ENCODE assay signal across 8 mouse cellular contexts in the genomic region with DNA sequence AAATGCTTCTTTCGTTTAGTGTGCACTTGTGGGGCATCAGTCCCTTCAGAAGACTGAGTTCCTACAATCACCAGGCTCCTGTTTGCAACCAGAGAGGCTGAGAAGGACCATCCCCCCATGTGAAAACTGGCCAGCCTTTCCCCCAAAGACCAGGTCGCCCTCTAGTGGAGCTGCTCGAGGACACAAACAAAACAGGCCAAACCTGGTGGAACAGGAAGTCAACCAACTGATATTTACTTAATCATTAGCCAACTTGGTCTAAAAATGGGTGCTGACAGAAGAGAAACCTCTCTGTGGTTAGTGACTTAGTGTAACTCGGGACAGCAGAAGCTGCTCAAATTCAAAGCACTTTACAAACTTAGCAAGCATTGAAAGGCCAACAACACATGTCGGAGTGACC. TPM values are rescaled to one million over a fixed set of nuclear protein-coding genes. Genes with fewer than 3 reads are reported as not detected.
DNase-seq lines count a peak whose midpoint lies in the region; ATAC-seq and TF ChIP-seq lines count a peak whose summit lies in the region.

No protein-coding gene starts in this region.

- no peak overlapping the region for H3K4me2 ChIP-seq in lung, embryonic 14.5 days

- WGBS in large intestine, adult 2 months = 15% methylated on average over 5 of the region's 5 CpGs
- WGBS in lung, embryonic 14.5 days = 21% methylated on average over 5 of the region's 5 CpGs

- H3K9me3 ChIP-seq in MEL (replicated peaks; ENCODE audit: insufficient read depth, low read length) = no peaks in the 10 kb centered on the region
- no peaks in the 10 kb centered on the region for H3K9me3 ChIP-seq in lung, embryonic 14.5 days (ENCODE audit: low read depth, low read length)

- TF ChIP-seq EP300 in MEL (IDR thresholded peaks at IDR 0.05; ENCODE audit: low read depth in 1 of 2, low read length in 2 of 2) = peak; percentile 14 to 72; a peak in 1 of 4 replicates

- H3K27ac ChIP-seq in MEL (ENCODE audit: control insufficient read depth, low read depth, low read length) = peak overlapping the region; percentile 83
- 0 out of 2 replicates have a peak overlapping the region, but pooled peaks have one; percentile 32 for H3K27ac ChIP-seq in lung, embryonic 14.5 days (ENCODE audit: low read depth)

- H3K36me3 ChIP-seq in MEL (ENCODE audit: control insufficient read depth in 1 of 2, insufficient read depth in 2 of 2, low read length in 2 of 2) = peaks cover 0 to 36% of the 10 kb centered on the region in 2 experiments; a peak in 2 of 4 replicates
- no peaks in the 10 kb centered on the region for H3K36me3 ChIP-seq in lung, embryonic 14.5 days (ENCODE audit: insufficient read depth)

- peak overlapping the region; percentile 18 to 29; a peak in 3 of 4 replicates for H3K4me3 ChIP-seq in MEL (ENCODE audit: control insufficient read depth in 1 of 2, insufficient read depth in 1 of 2, low read depth in 2 of 2, low read length in 2 of 2)
- no peak overlapping the region for H3K4me3 ChIP-seq in lung, embryonic 14.5 days (ENCODE audit: low read depth, low read length)

- peaks cover 7 to 33% of the 10 kb centered on the region in 2 experiments; a peak in 3 of 4 replicates for H3K4me1 ChIP-seq in MEL (ENCODE audit: control insufficient read depth in 1 of 2, insufficient read depth in 2 of 2, low read length in 2 of 2)
- H3K4me1 ChIP-seq in lung, embryonic 14.5 days (ENCODE audit: insufficient read depth) = 0 out of 2 replicates have a peak, but pooled peaks cover 5% of the 10 kb centered on the region

- no peak for ATAC-seq in lung, embryonic 14.5 days (ENCODE audit: insufficient read depth)

- DNase-seq in 416B (ENCODE audit: low read depth) = peak; percentile 92
- DNase-seq in MEL (ENCODE audit: low read depth, low spot score) = peak; percentile 93
- peak; percentile 75 for DNase-seq in cerebellum, adult 8-10 months
- peak; percentile 76 to 79 for DNase-seq in heart, adult 9 months (ENCODE audit: low spot score in 2 of 2)
- peak; percentile 64 for DNase-seq in large intestine, adult 2 months (ENCODE audit: low read depth, low spot score)
- peak; percentile 88 for DNase-seq in lung, embryonic 14.5 days
- DNase-seq in right cerebral cortex, adult 2 months (ENCODE audit: low spot score in 2 of 2) = peak; percentile 74 to 78
- DNase-seq in urinary bladder, adult 2 months (ENCODE audit: low spot score) = peak; percentile 56

- H3K27me3 ChIP-seq in MEL (ENCODE audit: control insufficient read depth in 1 of 2, insufficient read depth in 2 of 2, low read length in 2 of 2) = no peaks in the 10 kb centered on the region
- H3K27me3 ChIP-seq in lung, embryonic 14.5 days (ENCODE audit: insufficient read depth, low read length) = no peaks in the 10 kb centered on the region

- H3K9ac ChIP-seq in MEL (ENCODE audit: control insufficient read depth, low read depth, low read length, poor library complexity, severe bottlenecking) = peak overlapping the region; percentile 52
- no peak overlapping the region for H3K9ac ChIP-seq in lung, embryonic 14.5 days

- peak in 1 of 2 experiments; percentile 38; a peak in 1 of 4 replicates for TF ChIP-seq POLR2A in MEL (IDR thresholded peaks at IDR 0.05; ENCODE audit: control insufficient read depth in 1 of 2, insufficient read depth in 1 of 2, low read depth in 1 of 2, low read length in 2 of 2, poor library complexity in 1 of 2)

- peak; percentile 81 to 94 (median 84) for TF ChIP-seq CTCF in MEL (IDR thresholded peaks at IDR 0.05 in 2 of 3, conservative IDR thresholded peaks at IDR 0.05 in 1 of 3; ENCODE audit: control insufficient read depth in 1 of 3, insufficient read depth in 1 of 3, low read depth in 2 of 3, low read length in 3 of 3, poor library complexity in 1 of 3, severe bottlenecking in 1 of 3)
- peak; percentile 86 for TF ChIP-seq CTCF in lung, embryonic 14.5 days (IDR thresholded peaks at IDR 0.05; ENCODE audit: low read depth)

- no peaks in the 10 kb centered on the region; the same call in none of the 2 replicates for H3K79me2 ChIP-seq in MEL (ENCODE audit: control insufficient read depth, insufficient read depth, low read length, poor library complexity)

- peak; percentile 66 for TF ChIP-seq RAD21 in MEL (IDR thresholded peaks at IDR 0.05; ENCODE audit: low read depth, low read length)

TF ChIP-seq in MEL, 35 proteins besides CTCF, POLR2A, EP300 and RAD21:
- no peak for TF ChIP-seq RCOR1 (IDR thresholded peaks at IDR 0.05; ENCODE audit: low read depth, low read length)
- peak; percentile 62; the same call in 1 of the 2 replicates for TF ChIP-seq TBP (IDR thresholded peaks at IDR 0.05; ENCODE audit: low read depth, low read length)
- peak; percentile 86; the same call in 1 of the 2 replicates for TF ChIP-seq MEF2A (IDR thresholded peaks at IDR 0.05; ENCODE audit: extremely low read depth, insufficient replicate concordance, low read depth, low read length, poor library complexity, severe bottlenecking)
- TF ChIP-seq ELF1 (IDR thresholded peaks at IDR 0.05; ENCODE audit: low read depth, low read length) = peak; percentile 72; the same call in 1 of the 2 replicates
- peak; percentile 80 for TF ChIP-seq SIN3A (IDR thresholded peaks at IDR 0.05; ENCODE audit: low read length)
- TF ChIP-seq MAZ (IDR thresholded peaks at IDR 0.05; ENCODE audit: low read depth, low read length) = no peak
- TF ChIP-seq ETS1 (IDR thresholded peaks at IDR 0.05; ENCODE audit: low read depth, low read length) = peak; percentile 81
- no peak for TF ChIP-seq KAT2A (conservative IDR thresholded peaks at IDR 0.05; ENCODE audit: low read depth, low read length)
- TF ChIP-seq HCFC1 (IDR thresholded peaks at IDR 0.05; ENCODE audit: low read depth, low read length) = peak; percentile 41; the same call in 1 of the 2 replicates
- peak; percentile 60 for TF ChIP-seq SMC3 (IDR thresholded peaks at IDR 0.05; ENCODE audit: low read depth, low read length)
- peak; percentile 65; the same call in 1 of the 2 replicates for TF ChIP-seq GATA1 (IDR thresholded peaks at IDR 0.05; ENCODE audit: low read depth, low read length)
- TF ChIP-seq TCF12 (IDR thresholded peaks at IDR 0.05; ENCODE audit: low read depth, low read length) = 0 out of 2 replicates have a peak, but pooled peaks have one; percentile 26
- no peak for TF ChIP-seq TAL1 (IDR thresholded peaks at IDR 0.05; ENCODE audit: low read length)
- no peak for TF ChIP-seq MAFK (IDR thresholded peaks at IDR 0.05; ENCODE audit: borderline replicate concordance, low read depth, low read length)

RNA-seq across cellular contexts. Expression of gene Dcaf11, which starts 2.8 kb away (rescaled TPM):
- 24.3 and 27.7 TPM in 2 replicates for total RNA-seq in MEL (2012; rRNA removed)
- 10 to 100 TPM in 1 of 2 experiments, not detected in 1; 37.9 TPM for polyA plus RNA-seq in MEL (2012; ENCODE audit: insufficient read depth in 1 of 2, insufficient read length in 2 of 2, low read depth in 1 of 2, low replicate concordance in 2 of 2, missing spikeins in 1 of 2)
- polyA plus RNA-seq in large intestine, adult 2 months (2012; rRNA removed) = 112 and 152 TPM in 2 replicates
- 53.9 and 62.3 TPM in 2 replicates for polyA plus RNA-seq in lung, embryonic 14.5 days (2014; fragmentation: Nextera tagmentation; extraction: Ambion mirVana)
- 87.0 and 88.2 TPM in 2 replicates for polyA plus RNA-seq in urinary bladder, adult 2 months (2012; rRNA removed)

RNA-seq across cellular contexts. Expression of gene A730061H03Rik, which starts 3.2 kb away (rescaled TPM):
- total RNA-seq in MEL (2012; rRNA removed) = 0.73 and 0.92 TPM in 2 replicates
- under 1 TPM in 1 of 2 experiments, not detected in 1; 0.86 TPM for polyA plus RNA-seq in MEL (2012; ENCODE audit: insufficient read depth in 1 of 2, insufficient read length in 2 of 2, low read depth in 1 of 2, low replicate concordance in 2 of 2, missing spikeins in 1 of 2)
- polyA plus RNA-seq in large intestine, adult 2 months (2012; rRNA removed) = 0.25 and 0.82 TPM in 2 replicates
- 1.2 and 1.6 TPM in 2 replicates for polyA plus RNA-seq in lung, embryonic 14.5 days (2014; fragmentation: Nextera tagmentation; extraction: Ambion mirVana)
- polyA plus RNA-seq in urinary bladder, adult 2 months (2012; rRNA removed) = 0.55 and 1.1 TPM in 2 replicates

RNA-seq across cellular contexts. Expression of gene Pck2, which starts 16.9 kb away (rescaled TPM):
- 17.0 and 64.4 TPM in 2 replicates for total RNA-seq in MEL (2012; rRNA removed)
- polyA plus RNA-seq in MEL (2012; ENCODE audit: insufficient read depth in 1 of 2, insufficient read length in 2 of 2, low read depth in 1 of 2, low replicate concordance in 2 of 2, missing spikeins in 1 of 2) = 100 to 1,000 TPM in 1 of 2 experiments, 10 to 100 TPM in 1; 63.7 to 103 TPM
- 30.9 and 33.5 TPM in 2 replicates for polyA plus RNA-seq in large intestine, adult 2 months (2012; rRNA removed)
- 52.1 and 55.4 TPM in 2 replicates for polyA plus RNA-seq in lung, embryonic 14.5 days (2014; fragmentation: Nextera tagmentation; extraction: Ambion mirVana)
- polyA plus RNA-seq in urinary bladder, adult 2 months (2012; rRNA removed) = 44.7 and 52.2 TPM in 2 replicates

RNA-seq across cellular contexts. Expression of gene Fitm1, which starts 18.4 kb away (rescaled TPM):
- not detected in 2 replicates for total RNA-seq in MEL (2012; rRNA removed)
- under 1 TPM in 1 of 2 experiments, not detected in 1; 0.07 TPM for polyA plus RNA-seq in MEL (2012; ENCODE audit: insufficient read depth in 1 of 2, insufficient read length in 2 of 2, low read depth in 1 of 2, low replicate concordance in 2 of 2, missing spikeins in 1 of 2)
- polyA plus RNA-seq in large intestine, adult 2 months (2012; rRNA removed) = 0.11 and 0.12 TPM in 2 replicates
- polyA plus RNA-seq in lung, embryonic 14.5 days (2014; fragmentation: Nextera tagmentation; extraction: Ambion mirVana) = 0.76 and 1.7 TPM in 2 replicates
- polyA plus RNA-seq in urinary bladder, adult 2 months (2012; rRNA removed) = 0.25 TPM in 1 of 2 replicates, not detected in the other

RNA-seq across cellular contexts. Expression of gene Psme1, which starts 20.9 kb away (rescaled TPM):
- total RNA-seq in MEL (2012; rRNA removed) = 73.8 and 85.9 TPM in 2 replicates
- polyA plus RNA-seq in MEL (2012; ENCODE audit: insufficient read depth in 1 of 2, insufficient read length in 2 of 2, low read depth in 1 of 2, low replicate concordance in 2 of 2, missing spikeins in 1 of 2) = 100 to 1,000 TPM in 1 of 2 experiments, not detected in 1; 205 TPM
- polyA plus RNA-seq in large intestine, adult 2 months (2012; rRNA removed) = 250 and 259 TPM in 2 replicates
- 139 and 142 TPM in 2 replicates for polyA plus RNA-seq in lung, embryonic 14.5 days (2014; fragmentation: Nextera tagmentation; extraction: Ambion mirVana)
- polyA plus RNA-seq in urinary bladder, adult 2 months (2012; rRNA removed) = 136 and 167 TPM in 2 replicates
